Mouse (Mus musculus): ENCODE results near the gene Rasal2.

DNA sequence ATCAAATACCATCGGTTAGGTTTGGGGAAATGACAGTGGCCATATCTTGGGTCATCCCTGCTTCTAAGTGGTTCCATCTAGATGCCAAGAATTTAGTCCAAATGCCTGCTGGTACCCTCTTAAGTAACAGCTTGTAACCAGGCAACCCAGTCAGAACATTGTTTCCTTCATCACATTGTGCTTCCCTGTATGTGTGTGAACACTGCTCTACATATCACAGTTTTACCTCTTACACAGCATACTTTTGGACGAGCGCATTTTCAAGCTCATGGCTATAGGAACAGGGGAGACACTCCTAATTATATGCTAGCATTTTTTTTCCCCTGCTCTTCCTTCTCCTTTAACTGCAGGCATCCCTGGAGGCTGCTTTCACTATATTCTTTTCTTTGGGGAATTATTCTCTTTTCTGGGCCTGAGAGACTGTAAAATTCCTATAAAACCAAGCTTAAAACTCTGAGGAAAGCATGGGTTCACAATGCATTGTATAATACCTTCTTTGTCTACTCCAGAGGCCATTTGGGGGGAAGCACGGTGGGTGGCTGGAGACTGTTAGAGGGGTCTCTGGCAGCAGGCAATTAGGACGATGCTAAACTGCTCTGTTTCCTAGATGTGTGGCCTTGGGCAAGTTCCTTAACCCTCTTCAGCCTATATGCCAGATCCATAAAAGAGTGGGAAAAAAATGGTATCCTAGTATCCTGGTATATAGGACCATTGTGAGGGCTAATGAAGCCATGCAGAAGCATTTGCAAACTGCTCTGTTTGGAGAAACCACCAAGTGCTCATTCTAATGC, 40.6 kb upstream of the Rasal2 start:
- TF ChIP-seq KAT2A (IDR thresholded peaks at IDR 0.05; ENCODE audit: insufficient replicate concordance, low read length) (no peak), CTCF (conservative IDR thresholded peaks at IDR 0.05 in 1 of 2, IDR thresholded peaks at IDR 0.05 in 1 of 2; ENCODE audit: low read depth in 2 of 2, low read length in 2 of 2) (no peak), ZMIZ1 (IDR thresholded peaks at IDR 0.05; ENCODE audit: low read depth, low read length) (no peak), EP300 (IDR thresholded peaks at IDR 0.05; ENCODE audit: low read length) (no peak), MAX (IDR thresholded peaks at IDR 0.05; ENCODE audit: low read length) (no peak), HCFC1 (IDR thresholded peaks at IDR 0.05; ENCODE audit: low read depth, low read length) (no peak), MEF2A (IDR thresholded peaks at IDR 0.05; ENCODE audit: borderline replicate concordance, low read depth, low read length) (no peak), POLR2A (IDR thresholded peaks at IDR 0.05; ENCODE audit: low read depth, low read length) (no peak), NELFE (IDR thresholded peaks at IDR 0.05; ENCODE audit: low read depth, low read length) (no peak), RCOR1 (conservative IDR thresholded peaks at IDR 0.05; ENCODE audit: low read depth, low read length) (no peak), ZC3H11A (IDR thresholded peaks at IDR 0.05; ENCODE audit: low read depth, low read length) (no peak), MAFK (IDR thresholded peaks at IDR 0.05; ENCODE audit: insufficient replicate concordance, low read length) (no peak)

Data from CH12.LX (cell line).